Mouse (Mus musculus) midbrain, postnatal 0 days (tissue): ENCODE data around the gene Hgd. TPM values are rescaled to one million over a fixed set of nuclear protein-coding genes. Genes with fewer than 3 reads are reported as not detected.

ENCODE experiments used
- ATAC-seq: fragments of 200-750 bp; cut with Nextera tagmentation; 2 replicates; pipeline ENCODE4 v1.8.0; 2017; ENCODE audit warnings: moderate number of reproducible peaks, mild to moderate bottlenecking, moderate TSS enrichment, moderate library complexity; ENCODE audit not compliant: low FRiP score
- DNase-seq: peaks from one replicate; pipeline ENCODE4 v3.0.0-alpha.2; 2015; ENCODE audit warnings: low spot score
- H3K27ac ChIP-seq: fragments of 300-500 bp; sonication (generic); 2 replicates; pipeline ENCODE4 v1.5.1; 2014; ENCODE audit warnings: low read depth, mild to moderate bottlenecking, low read length, mixed read lengths
- H3K27me3 ChIP-seq: fragments of 300-500 bp; sonication (generic); 2 replicates; pipeline ENCODE4 v1.6.1; 2014; ENCODE audit warnings: low read length, control low read depth, mixed read lengths; ENCODE audit not compliant: insufficient read depth
- H3K36me3 ChIP-seq: fragments of 300-500 bp; sonication (generic); 2 replicates; pipeline ENCODE4 v1.6.1; 2014; ENCODE audit warnings: low read length, control low read depth, mixed read lengths; ENCODE audit not compliant: insufficient read depth
- H3K4me1 ChIP-seq: fragments of 300-500 bp; sonication (generic); 2 replicates; pipeline ENCODE4 v1.6.1; 2014; ENCODE audit warnings: mild to moderate bottlenecking, control low read depth, antibody characterized with exemption, low read length, mixed read lengths; ENCODE audit not compliant: insufficient read depth
- H3K4me2 ChIP-seq: fragments of 300-500 bp; sonication (generic); 2 replicates; pipeline ENCODE4 v1.6.1; 2014; ENCODE audit warnings: low read depth, mild to moderate bottlenecking, low read length, mixed read lengths; ENCODE audit not compliant: poor library complexity, severe bottlenecking
- H3K4me3 ChIP-seq: fragments of 300-500 bp; sonication (generic); 2 replicates; pipeline ENCODE4 v1.5.1; 2014; ENCODE audit warnings: low read depth, mild to moderate bottlenecking, low read length, moderate library complexity
- H3K9ac ChIP-seq: fragments of 300-500 bp; sonication (generic); replicated peaks from 2 replicates; pipeline ENCODE4 v1.6.1; 2014; ENCODE audit warnings: mild to moderate bottlenecking, low read length, moderate library complexity, mixed read lengths; ENCODE audit not compliant: poor library complexity, severe bottlenecking
- H3K9me3 ChIP-seq: fragments of 300-500 bp; sonication (generic); 2 replicates; pipeline ENCODE4 v1.6.1; 2016; ENCODE audit warnings: low read length, control low read depth
- CTCF ChIP-seq: IDR thresholded peaks from 2 replicates; pipeline ENCODE4 v1.5.1; 2016; ENCODE audit warnings: antibody characterized with exemption, mild to moderate bottlenecking
- WGBS: fragments of 180-500 bp; shearing (Covaris S2); extraction: QIAGEN DNeasy Blood & Tissue Kit; methylation state at CpG from one replicate; pipeline ENCODE4 v1.1.7; 2014; 5-methylcytosine and 5-hydroxymethylcytosine counted together
- polyA plus RNA-seq: library from polyadenylated mRNA; unstranded; fragments of >200 nt; fragmentation: Nextera tagmentation; extraction: Ambion mirVana; gene quantifications from 2 replicates; pipeline ENCODE4 v1.2.1, GENCODE M21; 2015
- total RNA-seq: library from RNA; depleted of rRNA; stranded (reverse); fragments of >200 nt; gene quantifications from 2 replicates; pipeline ENCODE4 v1.2.3, GENCODE M21; 2014

The Hgd gene
- total and polyA plus RNA-seq, 2 experiments from 2014 or later: 0.27 to 0.43 TPM

- H3K4me1 ChIP-seq: no peaks in the 10 kb centered on the region; the same call in 1 of the 2 replicates
- no peaks in the 10 kb centered on the region for H3K36me3 ChIP-seq
- 48% methylated on average over 6 of the region's 6 CpGs for WGBS
- no peak for DNase-seq
- H3K27me3 ChIP-seq: no peaks in the 10 kb centered on the region
- no peak overlapping the region for H3K4me2 ChIP-seq
- no peak overlapping the region for H3K9ac ChIP-seq
- H3K4me3 ChIP-seq: no peak overlapping the region
- no peaks in the 10 kb centered on the region for H3K9me3 ChIP-seq
- no peak for ATAC-seq
- no peak overlapping the region for H3K27ac ChIP-seq
- TF ChIP-seq CTCF: no peak
Observed at GRCm38 (mm10) chr16:37562414-37562813, 17.5 kb upstream of the Hgd start.

- ATAC-seq: no peak
- Histone ChIP-seq H3K4me3 (no peak overlapping the region), H3K36me3 (no peaks in the 10 kb centered on the region), H3K27me3 (no peaks in the 10 kb centered on the region), H3K27ac (no peak overlapping the region), H3K9ac (no peak overlapping the region), H3K4me1 (no peaks in the 10 kb centered on the region; the same call in 1 of the 2 replicates), H3K9me3 (no peaks in the 10 kb centered on the region), H3K4me2 (no peak overlapping the region)
- no peak for TF ChIP-seq CTCF
- DNase-seq: no peak
- 71% methylated on average over 5 of the region's 5 CpGs for WGBS
Observed at GRCm38 (mm10) chr16:37562961-37563360, 17.0 kb upstream of the Hgd start.

DNA sequence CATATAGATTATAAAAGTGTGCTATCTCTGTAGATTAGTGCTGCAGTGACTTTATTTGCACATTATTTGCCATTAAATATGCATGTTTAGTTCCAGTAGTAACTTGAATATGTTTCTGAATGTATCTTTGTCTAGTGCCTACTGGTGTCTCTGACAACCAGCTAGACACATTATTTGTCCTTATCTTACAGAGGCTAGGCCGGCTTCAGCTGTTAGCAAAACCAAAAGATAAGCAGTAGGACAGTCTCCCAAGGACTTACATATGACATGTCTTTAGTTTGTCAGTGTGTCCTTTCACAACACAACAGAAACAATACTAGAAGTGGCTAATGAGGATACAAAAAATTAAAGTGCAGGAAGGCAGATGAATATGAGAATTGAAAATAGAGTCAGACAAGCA lies 14.8 kb upstream of the Hgd start:
- H3K27me3 ChIP-seq: no peaks in the 10 kb centered on the region
- no peaks in the 10 kb centered on the region for H3K9me3 ChIP-seq
- ATAC-seq (no peak), DNase-seq (no peak)
- H3K36me3 ChIP-seq: no peaks in the 10 kb centered on the region
- H3K4me2 ChIP-seq: no peak overlapping the region
- no peak overlapping the region for H3K27ac ChIP-seq
- no peaks in the 10 kb centered on the region; the same call in 1 of the 2 replicates for H3K4me1 ChIP-seq
- H3K9ac ChIP-seq: no peak overlapping the region
- H3K4me3 ChIP-seq: no peak overlapping the region
- no peak for TF ChIP-seq CTCF
- WGBS: 89% methylated on average over 1 of the region's 1 CpGs

GRCm38 (mm10) chr16:37566107-37566506 lies 13.8 kb upstream of the Hgd start:
- H3K27me3 ChIP-seq: no peaks in the 10 kb centered on the region
- ATAC-seq: no peak
- no peak overlapping the region for H3K4me3 ChIP-seq
- H3K27ac ChIP-seq: no peak overlapping the region
- no peaks in the 10 kb centered on the region; the same call in 1 of the 2 replicates for H3K4me1 ChIP-seq
- no peak for DNase-seq
- TF ChIP-seq CTCF: no peak
- no peaks in the 10 kb centered on the region for H3K9me3 ChIP-seq
- no peak overlapping the region for H3K4me2 ChIP-seq
- no peaks in the 10 kb centered on the region for H3K36me3 ChIP-seq
- no peak overlapping the region for H3K9ac ChIP-seq
- 49% methylated on average over 6 of the region's 6 CpGs for WGBS

DNA sequence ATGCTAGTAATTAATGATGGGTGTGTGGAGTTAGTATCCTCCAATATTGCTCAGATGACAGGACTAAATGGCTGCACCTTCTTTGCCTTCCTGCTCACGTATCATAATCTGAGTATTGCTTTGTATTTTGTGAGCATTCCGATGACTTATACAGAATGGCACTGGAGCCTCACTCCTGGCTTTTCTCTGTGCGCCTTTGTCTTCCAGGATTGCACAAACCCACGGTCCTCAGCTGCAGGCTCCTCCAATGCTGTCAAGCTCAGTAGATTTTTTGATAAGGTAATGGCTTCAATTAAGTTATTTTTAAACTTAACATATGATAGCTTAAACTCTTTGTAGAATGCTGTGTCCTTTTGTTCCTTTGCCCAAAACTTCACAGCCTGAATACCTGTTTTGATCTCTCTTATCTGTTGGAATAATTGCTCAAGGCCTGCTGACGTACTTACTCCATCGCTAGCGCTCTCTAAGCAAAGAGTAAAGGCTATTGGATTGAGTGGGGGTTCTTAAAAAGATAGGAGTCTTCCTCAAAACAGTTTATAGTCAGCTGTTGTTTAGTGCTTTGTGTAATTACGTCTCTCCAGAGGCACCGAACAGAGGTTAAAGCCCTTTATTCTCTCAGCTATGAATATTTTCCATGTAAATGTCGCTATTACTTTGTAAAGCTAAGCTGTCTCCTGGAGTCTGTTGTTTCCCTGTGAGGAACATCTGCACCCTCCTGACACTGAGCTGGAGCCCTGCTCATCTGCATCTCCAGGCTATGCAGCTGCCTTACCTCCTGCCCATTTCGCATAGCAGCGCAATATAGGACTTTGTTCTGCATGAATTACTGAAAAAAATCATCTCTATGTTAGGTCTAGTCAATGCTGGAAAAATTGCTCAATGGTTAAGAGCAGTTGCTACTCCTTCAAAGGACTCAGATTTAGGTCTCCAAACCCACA lies 12.6 kb upstream of the Hgd start:
- H3K9me3 ChIP-seq: no peaks in the 10 kb centered on the region
- no peak overlapping the region for H3K4me2 ChIP-seq
- no peak for TF ChIP-seq CTCF
- no peak overlapping the region for H3K4me3 ChIP-seq
- no peak overlapping the region for H3K27ac ChIP-seq
- DNase-seq (no peak), ATAC-seq (no peak)
- 62% methylated on average over 12 of the region's 12 CpGs for WGBS
- no peaks in the 10 kb centered on the region for H3K27me3 ChIP-seq
- no peaks in the 10 kb centered on the region; the same call in 1 of the 2 replicates for H3K4me1 ChIP-seq
- H3K9ac ChIP-seq: no peak overlapping the region
- H3K36me3 ChIP-seq: no peaks in the 10 kb centered on the region

DNA sequence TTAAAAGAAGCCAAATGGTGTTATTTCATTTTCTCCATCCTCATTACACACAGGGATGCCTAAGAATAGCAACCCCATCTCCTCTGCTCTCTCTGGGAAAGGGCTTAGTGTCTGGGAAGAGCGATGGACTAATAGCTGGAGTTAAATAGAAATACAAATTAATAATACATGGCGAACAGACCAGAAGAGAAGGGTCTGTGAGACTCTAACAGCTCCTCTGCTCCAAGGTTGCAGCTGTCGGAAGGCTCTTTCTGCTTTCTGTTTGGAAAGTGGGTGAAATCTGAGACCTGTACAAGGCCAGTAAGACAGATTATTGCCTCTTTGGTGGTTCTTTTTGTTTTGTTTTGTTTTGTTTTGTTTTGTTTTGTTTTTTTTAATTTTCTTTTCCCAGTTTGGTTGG lies 8.4 kb upstream of the Hgd start:
- Histone ChIP-seq H3K4me1 (no peaks in the 10 kb centered on the region; the same call in 1 of the 2 replicates), H3K9me3 (no peaks in the 10 kb centered on the region), H3K4me3 (no peak overlapping the region), H3K27me3 (no peaks in the 10 kb centered on the region), H3K9ac (no peak overlapping the region), H3K27ac (no peak overlapping the region), H3K4me2 (no peak overlapping the region), H3K36me3 (no peaks in the 10 kb centered on the region)
- WGBS: 68% methylated on average over 3 of the region's 3 CpGs
- DNase-seq (no peak), ATAC-seq (no peak)
- TF ChIP-seq CTCF: no peak
